Mouse (Mus musculus) kidney, postnatal 25 days (tissue): ENCODE results near the gene Tmprss9.

Source experiments
- DNase-seq, 2 experiments: peaks; one replicate each; pipeline ENCODE4 v3.0.0; 2021; ENCODE audit warnings: mixed read lengths in 2 of 2

The Tmprss9 gene

DNA sequence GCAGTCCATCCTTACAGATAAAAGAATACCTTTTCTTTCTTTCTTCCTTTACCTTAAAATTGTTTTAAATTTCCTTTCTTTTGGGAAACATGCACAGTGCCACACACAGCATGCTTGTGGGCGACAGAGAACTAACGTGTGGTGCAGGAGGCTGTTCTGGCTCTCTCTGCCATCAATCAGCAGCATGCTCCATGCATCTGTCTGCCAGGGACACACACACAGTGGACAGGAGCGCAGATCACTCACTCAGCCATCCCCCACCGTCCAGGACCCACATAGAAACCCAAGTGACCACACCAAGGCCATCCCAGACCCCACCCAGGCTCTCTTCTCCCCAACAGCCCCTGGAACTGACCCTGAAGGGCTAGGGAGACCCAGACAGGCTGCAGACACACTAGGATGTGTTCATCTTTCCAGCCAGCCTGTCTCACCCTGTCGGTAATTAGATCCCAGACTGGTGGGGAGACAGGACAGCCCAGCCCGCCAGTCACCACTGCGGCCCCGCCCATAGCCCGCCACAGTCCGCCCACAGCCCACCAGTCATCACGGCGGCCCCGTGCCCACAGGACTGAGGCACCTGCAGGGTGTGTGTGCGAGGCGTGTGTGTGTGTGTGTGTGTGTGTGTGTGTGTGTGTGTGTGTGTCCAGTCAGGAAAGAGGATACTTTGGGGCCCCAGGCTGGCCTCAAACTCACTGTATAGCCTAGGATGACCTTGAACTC is 67.3 kb downstream of the Tmprss9 start:
- no peak for DNase-seq

DNA sequence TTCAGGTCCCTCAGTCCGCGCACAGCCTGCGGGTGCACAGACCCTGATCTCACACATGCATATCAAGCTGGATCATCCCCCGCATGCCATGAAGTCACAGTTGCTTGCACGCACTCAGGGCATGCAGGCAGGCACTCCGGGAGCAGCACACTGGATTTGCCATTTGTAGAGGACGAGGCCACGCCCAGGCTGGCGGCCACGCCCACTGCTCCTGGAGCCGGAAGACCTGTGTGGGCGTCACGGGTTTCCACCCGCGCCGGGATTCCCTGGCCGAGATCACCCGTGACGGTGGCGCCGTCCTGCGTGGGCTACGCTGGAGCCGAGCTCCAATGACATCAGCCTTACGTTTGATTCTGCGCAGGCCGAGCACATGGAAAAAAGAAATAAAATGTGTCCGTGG is 68.0 kb downstream of the Tmprss9 start:
- peak; percentile 93 for DNase-seq

DNA sequence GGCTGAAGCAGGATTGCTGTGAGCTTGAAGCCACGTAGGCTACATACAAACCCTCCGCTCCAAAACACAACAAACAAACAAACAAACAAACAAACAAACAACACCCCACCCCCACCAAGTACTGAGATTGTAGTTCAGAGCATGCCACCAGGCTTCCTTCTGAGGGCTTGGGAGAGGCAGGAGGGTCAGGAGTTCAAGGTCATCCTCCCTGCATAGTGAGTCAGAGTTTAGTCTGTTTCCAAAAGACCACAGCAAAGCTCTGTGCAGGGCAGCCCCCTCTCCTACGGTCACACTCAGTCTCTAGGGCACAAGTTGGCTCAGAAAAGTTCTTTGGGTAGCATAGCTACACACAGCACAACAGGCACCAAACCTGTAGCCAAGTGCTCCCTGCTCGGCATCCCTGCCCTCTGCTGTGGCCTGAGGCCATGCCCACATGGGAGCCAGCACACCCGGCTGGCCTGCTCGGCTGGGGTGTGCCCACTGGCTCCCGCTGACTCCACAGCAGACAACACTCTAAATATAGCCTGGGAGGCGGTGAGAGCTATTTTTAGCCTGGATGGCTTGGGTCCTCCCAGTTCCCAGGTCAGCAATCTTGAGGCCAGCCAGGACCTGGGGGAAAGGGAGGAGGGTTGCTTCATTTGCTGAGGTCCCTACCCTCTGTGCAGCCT is 68.8 kb downstream of the Tmprss9 start:
- peak; percentile 79 to 95 for DNase-seq

DNA sequence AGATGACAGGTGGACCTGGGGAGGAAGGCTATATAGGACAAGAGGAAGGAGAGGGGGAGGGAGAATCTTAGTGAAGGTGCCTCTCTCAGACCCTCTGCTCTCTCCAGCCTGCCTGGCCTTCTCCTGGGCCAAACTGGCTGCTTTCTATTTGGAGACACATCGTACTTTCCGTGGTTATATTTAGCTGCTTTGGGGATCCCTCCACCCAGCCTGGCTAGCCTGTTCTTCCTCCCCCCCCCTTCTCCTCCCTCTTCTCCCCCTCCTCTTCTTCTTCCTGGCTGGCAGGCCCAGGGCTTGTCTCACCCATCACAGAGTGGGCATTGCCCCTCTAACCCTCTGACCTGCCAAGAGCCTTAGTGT is 69.3 kb downstream of the Tmprss9 start:
- DNase-seq, result no peak

DNA sequence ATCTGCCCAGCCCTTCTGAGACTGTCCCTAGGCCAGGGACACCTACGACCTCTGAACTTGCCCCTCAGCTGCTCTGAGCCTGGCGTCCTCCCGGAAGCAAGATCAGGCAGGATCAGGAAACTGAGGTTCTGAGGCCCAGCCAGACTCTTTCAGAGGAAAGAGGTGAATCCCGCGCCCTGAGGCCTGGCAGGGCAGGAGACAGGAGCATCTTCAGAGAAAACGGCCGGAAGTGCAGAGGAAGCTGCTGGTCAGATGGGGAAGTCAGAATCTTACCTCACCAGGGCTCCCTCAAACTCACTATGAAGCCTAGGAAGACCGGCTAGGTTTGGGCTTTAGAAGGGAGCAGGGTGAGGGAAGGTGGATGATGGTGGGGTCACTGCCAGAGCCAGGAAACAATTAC is 71.3 kb downstream of the Tmprss9 start:
- DNase-seq, result peak in 1 of 2 experiments; percentile 51

DNA sequence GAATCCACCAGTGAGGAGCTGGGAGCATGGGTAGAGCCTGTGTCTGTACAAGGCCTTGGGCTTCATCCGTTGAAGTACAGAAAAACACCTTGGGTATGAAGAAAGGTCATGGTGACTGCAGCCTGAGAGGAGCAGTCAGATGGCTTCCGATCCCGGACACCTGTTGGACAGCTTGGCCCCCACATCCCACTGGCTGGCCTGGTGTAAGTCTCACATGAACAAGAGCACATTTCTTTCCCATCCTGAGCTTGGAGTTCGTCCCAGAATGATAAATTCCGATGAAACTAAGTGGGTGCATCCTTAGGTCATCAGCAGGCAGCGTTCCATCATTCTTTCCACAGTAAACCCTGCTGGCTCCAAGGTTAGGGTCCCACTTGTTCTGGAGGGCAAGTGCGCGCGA is 72.1 kb downstream of the Tmprss9 start:
- peak in 1 of 2 experiments; percentile 38 for DNase-seq

DNA sequence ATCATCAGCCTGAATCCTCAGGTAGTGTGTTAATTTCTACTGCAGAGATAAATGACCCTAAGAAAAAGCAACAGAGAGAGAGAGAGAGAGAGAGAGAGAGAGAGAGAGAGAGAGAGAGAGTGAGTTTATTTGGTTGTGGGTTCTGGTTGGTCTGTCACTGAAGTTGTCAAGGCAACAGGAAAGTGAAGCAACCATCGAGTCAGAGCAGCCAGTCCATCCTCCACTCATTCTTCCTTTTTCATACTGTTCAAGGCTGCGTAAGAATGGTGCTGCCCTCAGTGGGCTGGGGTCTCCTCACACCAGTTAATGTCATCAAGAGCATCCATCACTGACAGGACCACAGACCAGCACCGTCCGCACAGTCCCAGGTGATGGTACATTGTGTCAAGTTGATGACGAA is 72.6 kb downstream of the Tmprss9 start:
- DNase-seq, result no peak

DNA sequence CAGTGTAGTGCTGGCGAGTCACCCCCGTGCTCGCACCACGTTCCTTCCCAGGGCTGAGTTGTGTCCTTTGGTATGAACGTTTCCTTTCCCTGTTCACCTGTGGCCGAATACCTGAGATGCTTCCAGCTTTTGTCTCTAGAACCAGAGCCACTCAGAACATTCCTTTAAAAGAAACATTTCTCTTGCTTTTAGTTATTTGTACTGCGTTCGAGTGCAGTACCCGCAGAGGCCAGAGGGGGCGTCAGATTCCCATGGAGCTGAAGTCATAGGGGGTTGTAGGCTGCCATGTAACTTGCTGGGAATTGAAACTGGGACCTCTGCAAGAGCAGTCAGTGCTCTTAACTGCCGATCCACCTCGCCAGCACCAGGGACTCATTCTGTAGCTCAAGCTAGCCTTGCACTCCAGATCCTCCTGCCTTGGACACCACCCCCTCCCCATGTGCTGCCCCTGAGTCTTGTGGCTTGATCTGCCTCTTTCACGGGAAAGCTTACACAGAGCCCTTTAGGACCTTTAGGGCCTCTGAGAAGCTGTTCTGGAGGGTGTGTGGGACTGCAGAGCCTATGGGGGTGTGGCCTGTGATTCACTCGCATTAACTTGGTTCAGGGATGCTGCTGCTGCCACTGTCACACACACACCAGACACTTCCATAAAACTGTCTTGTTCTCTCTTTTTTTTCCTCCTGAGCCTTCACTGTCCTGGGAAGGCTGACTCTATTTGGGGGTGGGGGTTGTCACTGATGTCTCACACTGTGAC is 75.2 kb downstream of the Tmprss9 start:
- no peak for DNase-seq

DNA sequence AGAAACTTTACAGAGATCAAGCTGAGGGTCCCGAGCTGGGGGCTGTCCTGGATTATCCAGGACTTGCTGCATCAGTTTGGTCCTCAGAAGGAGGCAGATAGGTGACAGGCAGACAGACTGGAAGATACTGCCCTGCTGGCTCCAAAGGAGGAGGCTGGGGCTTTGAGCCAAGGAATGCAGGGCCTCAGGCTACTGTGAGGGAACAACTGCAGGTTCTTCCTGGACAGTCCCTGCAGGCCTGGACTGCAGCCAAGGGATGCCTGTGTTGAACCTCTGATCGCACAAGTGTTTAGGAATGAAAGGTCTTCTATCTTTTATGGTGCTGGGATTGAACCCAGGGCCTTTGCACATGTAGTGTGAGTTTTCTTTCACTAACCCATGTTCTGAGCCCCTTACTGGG is 76.2 kb downstream of the Tmprss9 start:
- peak; percentile 85 to 88 for DNase-seq

DNA sequence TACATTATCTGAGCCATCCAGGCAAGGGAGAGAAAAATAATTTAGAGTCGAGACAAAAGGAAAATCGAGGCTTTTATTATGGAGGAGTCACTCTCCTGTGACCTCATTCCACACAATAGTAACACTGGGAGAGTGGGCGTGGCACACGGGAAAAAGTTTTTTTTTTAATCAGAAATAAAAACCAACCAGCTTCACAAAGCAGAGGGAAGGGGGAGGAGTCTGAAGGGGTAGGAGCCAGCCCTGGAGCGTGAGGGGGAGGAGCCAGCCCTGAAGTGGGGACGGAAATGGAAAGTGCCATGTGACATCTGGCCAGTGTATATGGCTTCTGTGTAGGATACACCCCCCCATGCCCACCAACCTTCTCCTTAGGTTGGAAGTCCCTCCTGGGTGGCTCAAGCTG is 76.9 kb downstream of the Tmprss9 start:
- peak; percentile 50 to 65 for DNase-seq

DNA sequence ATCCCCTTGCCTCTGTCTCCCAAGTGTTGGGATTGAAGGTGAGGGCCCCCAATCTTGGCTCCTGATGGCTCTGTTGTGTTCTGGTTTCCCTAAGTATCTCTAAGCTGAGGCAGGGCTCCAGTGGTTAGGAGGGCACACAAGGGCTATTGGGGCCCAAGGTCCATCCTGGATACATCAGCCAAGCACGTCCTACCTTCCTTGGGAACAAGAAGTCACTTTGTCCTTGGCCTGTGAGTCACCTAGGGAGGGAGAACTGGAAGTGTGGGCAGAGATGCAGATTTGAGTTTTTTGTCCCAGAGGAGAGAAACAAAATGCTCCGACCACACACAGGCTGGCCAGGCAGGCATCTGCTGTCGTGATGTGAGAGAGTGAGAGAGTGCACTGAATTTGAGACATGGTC is 77.4 kb downstream of the Tmprss9 start:
- DNase-seq, result no peak
